Mouse (Mus musculus) right cerebral cortex, postnatal 14 days (tissue): Measurements from ENCODE around the gene Hey2.

Experiments used
- DNase-seq: peaks from one replicate; pipeline ENCODE4 v3.0.0; 2022

The Hey2 gene

GRCm38 (mm10) chr10:30842643-30843437, at the start of gene Hey2:
Gene Hey2 (minus strand): TSS chr10:30842801.
- peak; percentile 98 for DNase-seq

- DNase-seq: no peak
Measured at GRCm38 (mm10) chr10:30883085-30883760, 40.6 kb upstream of the Hey2 start.

- DNase-seq: no peak
Measured at GRCm38 (mm10) chr10:30881109-30881508, 38.5 kb upstream of the Hey2 start.

GRCm38 (mm10) chr10:30845101-30845825, 2.7 kb upstream of the Hey2 start:
- DNase-seq: no peak

GRCm38 (mm10) chr10:30844191-30845010, 1.8 kb upstream of the Hey2 start:
- no peak for DNase-seq

- peak; percentile 18 for DNase-seq
Measured at GRCm38 (mm10) chr10:30843438-30844190, 1.0 kb upstream of the Hey2 start.

GRCm38 (mm10) chr10:30842228-30842627, 373 bp downstream of the Hey2 start:
- no peak for DNase-seq

- no peak for DNase-seq
Measured at GRCm38 (mm10) chr10:30840824-30841223, 1.8 kb downstream of the Hey2 start.

- DNase-seq: no peak
Measured at GRCm38 (mm10) chr10:30838188-30838587, 4.4 kb downstream of the Hey2 start.

- DNase-seq: no peak
Measured at GRCm38 (mm10) chr10:30825049-30825448, 17.6 kb downstream of the Hey2 start.

GRCm38 (mm10) chr10:30810967-30811293, 31.7 kb downstream of the Hey2 start:
- DNase-seq: peak; percentile 60

GRCm38 (mm10) chr10:30810247-30810966, 32.2 kb downstream of the Hey2 start:
- DNase-seq: no peak

- DNase-seq: peak; percentile 10
Measured at GRCm38 (mm10) chr10:30803587-30804253, 38.9 kb downstream of the Hey2 start.

- peak; percentile 73 for DNase-seq
Measured at GRCm38 (mm10) chr10:30802681-30803586, 39.7 kb downstream of the Hey2 start, which contains the start of gene Ncoa7. Gene Ncoa7 (minus strand): TSS chr10:30803326.

GRCm38 (mm10) chr10:30802033-30802432, 40.6 kb downstream of the Hey2 start:
- DNase-seq: peak; percentile 10

- no peak for DNase-seq
Measured at GRCm38 (mm10) chr10:30799713-30800450, 42.7 kb downstream of the Hey2 start.

- DNase-seq: no peak
Measured at GRCm38 (mm10) chr10:30796469-30797261, 45.9 kb downstream of the Hey2 start.

GRCm38 (mm10) chr10:30791016-30791415, 51.6 kb downstream of the Hey2 start:
- no peak for DNase-seq
